Mouse (Mus musculus) kidney, postnatal 14 days (tissue): ENCODE results near the gene Rbfox1.

Source experiments
- DNase-seq: peaks from one replicate; pipeline ENCODE4 v3.0.0; 2022; ENCODE audit warnings: mixed read lengths

The Rbfox1 gene

DNA sequence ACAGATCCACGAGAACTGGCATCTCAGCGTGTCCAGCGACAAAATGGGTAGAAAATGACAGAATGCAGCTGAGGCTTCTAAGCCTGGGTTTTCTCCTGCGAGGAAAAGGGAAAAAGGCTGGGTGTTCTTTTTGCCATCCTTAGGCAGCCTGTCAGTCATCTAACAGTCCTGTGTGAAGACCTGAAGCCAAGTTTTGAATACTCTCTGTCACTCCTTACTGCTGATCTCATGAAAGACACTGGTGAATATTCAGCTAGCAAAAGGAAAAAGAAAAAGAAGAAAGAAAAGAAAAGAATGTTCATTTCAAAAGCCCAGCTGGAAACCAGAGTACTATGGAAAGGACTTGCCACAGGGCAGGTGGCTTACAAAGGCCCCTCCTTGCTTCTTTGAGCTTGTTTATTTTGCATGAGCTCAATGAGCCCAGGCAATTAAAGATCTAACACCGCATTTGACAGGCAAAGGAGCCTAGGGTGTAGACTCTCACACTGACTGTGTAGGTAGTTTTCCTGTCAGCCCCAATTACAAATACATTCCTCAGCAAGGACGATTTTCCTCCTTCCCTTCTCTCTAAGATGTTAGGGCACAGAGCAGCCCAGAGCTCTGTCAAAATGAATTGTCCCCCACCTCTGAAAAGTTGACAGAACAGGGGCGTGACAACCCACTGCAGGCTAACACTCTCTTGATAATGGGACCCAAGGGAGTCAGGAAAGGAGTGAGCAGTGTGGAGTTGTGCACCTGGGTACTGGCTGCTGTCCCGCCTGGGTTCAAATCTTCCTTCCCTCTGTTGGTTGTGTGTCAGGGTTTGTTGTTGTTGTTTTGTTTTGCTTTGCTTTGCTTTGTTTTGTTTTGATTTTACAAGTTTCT, 1079.8 kb downstream of the Rbfox1 start:
- no peak for DNase-seq

DNA sequence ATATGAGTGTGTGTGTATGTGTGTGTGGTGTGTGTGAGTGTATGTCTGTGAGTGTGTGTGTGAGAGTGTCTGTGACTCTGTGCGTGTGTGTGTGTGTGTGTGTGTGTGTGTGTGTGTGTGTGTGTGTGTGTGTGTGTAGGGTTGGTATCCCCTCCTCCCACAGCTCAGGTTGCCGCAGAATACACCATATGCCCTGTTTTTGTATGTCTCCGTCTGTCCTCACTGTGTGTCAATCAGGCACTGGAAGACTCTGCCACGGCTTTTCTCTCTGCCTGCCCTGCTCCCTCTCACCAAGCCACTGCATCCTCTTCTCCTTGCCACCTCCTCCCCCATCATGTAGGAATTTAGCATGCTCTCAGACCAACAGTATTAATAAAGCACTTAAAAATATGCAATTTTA, 1084.8 kb downstream of the Rbfox1 start:
- DNase-seq, result no peak

DNA sequence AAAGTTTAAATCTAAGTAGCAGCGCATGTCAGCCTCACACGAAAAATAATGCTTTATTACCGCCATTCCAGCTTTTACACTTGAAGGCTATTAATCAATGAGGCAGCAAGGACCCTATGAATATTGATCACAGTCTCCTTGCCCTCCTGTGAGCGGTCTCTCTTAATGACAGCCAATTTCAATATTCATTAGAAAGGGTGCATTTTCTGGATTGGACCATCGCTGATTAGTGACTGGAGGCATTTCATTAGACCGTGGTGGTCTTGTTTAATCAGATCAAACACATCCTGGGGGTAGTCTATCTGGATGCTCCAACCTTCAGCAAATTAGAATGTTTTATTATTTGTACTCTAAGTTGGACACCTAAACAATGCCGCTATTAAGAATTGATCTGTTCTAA, 1091.2 kb downstream of the Rbfox1 start:
- no peak for DNase-seq

DNA sequence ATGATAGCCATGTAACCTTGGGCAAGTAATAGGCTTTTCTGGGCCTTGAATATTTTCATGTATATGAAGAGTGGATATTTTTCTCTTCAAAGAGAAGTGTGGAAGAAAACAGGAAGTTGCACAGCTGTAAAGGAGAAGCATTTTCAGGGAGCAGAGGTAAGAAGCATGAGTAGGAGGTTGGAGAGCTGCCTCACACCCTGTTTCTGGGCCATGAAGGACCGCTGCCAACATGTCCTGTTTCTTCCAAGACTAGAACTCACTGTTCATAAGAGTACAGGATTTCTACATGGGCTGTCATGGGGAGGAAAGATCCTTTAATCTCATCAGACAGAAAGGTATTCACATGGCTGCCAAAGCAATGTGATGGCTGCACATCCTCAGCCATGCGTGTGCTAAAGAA, 1098.8 kb downstream of the Rbfox1 start:
- no peak for DNase-seq

DNA sequence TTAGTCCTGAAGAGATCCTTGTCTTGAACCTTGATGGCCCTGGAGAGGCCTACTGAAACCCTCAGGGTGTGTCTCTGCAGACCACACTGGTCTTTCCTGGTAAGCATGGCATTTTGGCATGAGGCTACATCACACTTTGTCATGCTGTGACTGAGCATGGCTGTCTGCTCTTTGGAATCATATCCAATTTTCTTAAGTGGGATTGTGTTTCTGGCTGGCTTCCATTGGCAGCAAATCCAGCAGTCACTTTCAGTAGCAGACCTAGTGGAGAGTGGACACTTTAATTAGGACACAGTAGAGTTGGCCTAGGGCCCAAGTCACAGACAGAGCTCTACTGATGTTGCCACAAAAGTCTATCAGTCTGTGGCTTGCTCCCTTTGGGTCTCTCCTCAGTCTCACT, 1100.9 kb downstream of the Rbfox1 start:
- peak; percentile 23 for DNase-seq

DNA sequence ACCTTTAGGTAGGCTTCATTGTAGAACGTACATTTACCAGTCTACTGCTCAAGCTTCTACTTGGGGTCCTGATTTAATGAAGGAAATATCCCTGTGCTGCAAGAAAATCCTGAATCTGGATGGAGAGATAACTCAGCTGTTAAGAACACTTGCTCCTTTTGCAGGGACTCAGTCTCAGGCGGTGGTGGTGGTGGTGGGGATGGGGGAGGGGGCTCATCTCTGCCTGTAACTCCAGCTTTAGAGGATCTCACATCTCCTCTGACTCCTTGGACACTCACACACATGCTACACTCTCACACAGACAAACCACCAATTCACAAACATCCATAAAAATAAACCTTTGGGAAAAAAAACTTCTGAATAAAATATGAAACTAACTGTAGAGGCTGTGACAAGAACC, 1101.3 kb downstream of the Rbfox1 start:
- no peak for DNase-seq

DNA sequence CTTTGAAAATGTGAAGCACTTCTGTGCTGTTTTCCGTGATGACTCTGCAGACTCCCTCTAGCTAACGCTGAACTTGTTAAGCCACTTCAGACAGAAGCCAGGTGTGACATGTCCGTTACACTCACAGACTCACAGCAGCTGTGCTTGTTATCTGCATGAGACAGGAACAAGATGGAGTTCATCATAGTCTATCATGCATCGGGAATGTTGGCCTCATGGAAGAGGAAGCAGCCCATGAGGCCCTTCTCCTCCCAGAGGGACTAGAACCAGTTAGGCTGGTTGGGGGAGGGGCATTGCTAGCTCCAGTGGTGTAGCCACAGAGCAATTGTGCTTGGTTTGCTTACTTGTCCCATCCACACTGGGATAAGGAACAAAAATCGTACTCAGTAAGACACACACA, 1107.1 kb downstream of the Rbfox1 start:
- DNase-seq, result no peak

DNA sequence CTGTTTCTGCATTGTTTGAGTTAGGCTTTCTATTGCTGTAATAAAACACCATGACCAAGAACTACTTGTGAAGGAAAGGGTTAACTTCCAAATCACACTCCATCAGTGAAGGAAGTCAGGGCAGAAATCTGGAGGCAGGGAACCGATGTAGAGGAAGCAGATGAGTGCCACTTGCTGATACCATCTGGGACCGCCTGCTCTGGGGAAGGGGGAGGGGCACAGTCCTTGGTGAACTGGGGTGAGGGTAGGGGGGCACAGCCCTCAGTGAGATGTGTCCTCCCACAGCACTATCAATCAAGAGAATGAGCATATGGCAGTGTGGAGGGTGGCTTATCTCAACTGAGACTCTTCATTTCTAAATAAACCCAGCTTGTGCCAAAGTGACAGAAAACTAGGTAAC, 1108.0 kb downstream of the Rbfox1 start:
- no peak for DNase-seq

DNA sequence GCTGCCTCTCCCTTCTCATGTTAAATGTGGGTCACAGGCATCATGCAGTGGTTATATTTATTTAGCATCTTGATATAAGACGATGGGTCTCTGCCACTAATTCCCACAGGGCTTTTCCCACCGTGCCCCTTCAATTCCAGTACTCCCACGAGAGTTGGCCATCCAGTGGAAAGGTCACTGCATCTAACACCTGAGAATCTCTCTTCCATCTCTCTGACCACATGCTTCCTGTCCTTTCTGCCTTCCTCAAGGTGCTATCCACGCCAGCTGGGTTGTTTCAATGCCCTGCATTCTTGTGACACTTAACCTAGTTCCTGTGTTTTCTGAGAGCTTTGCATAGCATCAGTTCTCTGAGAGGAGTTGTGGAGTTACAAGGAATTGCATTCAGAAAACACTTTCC, 1112.0 kb downstream of the Rbfox1 start:
- DNase-seq, result no peak

DNA sequence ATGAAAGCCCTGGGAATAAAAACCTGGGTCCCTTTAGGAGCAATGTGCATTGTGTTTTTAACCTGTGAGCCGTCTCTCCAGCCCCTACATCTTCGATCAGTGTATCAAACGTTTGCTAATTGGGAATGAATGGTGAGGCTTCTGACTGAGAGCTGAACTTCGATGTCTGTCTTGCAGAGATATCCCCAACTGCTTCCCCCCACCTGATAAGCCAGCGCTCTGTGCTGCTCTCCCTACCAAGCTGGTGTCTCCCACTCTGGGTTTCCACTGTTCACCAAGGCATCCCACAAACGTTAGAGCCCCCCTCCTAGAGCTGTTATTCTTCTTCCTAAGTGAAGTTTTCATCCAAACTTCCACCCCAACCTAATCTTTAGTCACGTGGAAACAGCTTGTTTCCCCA, 1112.7 kb downstream of the Rbfox1 start:
- no peak for DNase-seq

DNA sequence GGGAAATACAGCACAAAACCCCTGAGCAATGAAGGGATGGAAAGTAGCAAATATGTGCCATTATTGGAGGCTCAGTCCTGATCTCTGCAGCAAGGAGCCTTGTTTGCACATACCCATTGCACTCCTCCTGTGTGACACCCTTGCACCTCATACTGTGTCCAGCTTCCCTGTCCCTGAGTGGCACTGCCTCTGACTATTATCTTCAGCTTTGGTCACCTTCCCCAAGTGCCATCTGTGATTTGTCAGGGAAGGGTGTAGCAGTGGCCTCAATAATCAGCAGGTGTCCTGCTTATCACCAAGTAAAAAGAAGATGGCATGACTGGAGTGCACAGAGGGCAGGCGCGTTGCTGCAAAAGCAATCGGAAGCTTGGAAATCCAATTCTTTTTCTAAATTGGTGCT, 1119.4 kb downstream of the Rbfox1 start:
- DNase-seq, result no peak

DNA sequence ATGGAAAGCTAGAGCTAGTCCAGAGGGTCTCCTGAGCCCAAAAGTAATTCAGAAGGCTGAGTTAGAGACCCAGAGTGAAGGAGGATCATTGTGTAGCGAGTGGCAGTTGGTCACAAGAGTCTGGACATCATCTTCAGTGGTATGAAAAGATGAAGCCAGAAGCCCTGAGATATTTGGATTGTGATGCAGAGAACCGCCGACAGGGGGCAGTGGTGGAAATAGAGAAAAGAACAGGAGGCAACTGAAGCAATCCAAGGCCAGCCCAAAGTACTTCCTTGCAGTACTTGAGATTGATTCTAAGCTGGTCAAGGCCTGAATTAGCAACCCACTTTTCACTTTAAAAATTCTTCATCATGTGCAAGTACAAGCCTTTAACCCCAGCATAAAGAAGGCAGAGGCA, 1120.3 kb downstream of the Rbfox1 start:
- DNase-seq, result peak; percentile 7

DNA sequence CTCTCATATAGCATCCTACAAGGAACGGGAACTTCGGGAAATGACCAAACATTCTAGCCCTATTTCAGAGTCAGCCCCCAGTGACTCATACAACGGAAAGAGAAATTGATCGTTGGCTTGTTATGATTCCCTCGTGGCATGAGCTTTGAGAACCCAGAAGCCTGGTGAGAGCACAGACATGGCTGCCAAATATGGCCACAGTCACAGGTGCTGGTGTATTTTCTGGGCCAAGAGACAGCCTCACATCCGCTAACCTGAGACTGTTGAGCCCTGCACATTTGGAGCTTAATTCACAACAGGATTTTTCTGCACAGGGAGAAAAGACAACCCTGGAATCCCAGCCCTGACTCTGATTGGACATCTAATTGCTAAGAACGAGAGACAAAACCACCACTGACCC, 1132.2 kb downstream of the Rbfox1 start:
- no peak for DNase-seq

DNA sequence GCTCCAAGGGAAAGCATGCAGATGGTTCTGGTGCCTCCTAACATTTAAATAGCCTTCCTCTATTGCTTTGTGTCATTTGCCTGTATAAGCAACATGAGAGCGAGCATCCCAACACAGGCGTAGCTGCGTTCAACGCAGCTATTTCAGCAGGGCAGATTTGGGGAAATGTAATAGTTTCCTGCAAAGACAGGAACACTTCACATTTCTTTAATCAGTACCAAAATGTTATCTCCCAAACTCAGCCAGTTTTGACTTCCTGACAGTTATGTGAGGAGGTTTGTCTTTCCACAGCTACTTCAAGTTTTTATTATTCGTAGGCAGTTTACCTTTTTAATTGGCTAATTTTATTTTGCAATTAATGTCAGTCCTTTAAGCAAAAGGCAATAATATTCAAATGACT, 1149.1 kb downstream of the Rbfox1 start:
- DNase-seq, result no peak

DNA sequence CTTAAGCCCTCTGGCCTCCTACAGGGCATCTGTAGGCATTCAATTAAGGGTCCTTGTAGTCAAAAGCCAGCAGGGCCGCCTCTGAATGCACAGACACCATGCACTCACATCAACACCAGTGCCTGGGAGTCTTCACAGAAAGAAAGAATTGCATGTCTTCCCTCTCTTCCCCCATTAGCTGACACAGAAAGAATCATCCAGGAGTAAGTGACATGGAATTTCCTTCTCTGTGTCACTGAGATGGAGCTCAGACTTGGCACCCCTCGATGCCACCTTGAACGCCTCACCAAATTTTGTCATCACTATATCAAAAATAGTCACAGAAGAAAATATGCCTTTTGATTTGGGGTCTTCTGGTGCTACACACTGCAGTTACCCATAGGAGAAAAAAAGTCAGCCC, 1151.4 kb downstream of the Rbfox1 start:
- DNase-seq, result no peak

DNA sequence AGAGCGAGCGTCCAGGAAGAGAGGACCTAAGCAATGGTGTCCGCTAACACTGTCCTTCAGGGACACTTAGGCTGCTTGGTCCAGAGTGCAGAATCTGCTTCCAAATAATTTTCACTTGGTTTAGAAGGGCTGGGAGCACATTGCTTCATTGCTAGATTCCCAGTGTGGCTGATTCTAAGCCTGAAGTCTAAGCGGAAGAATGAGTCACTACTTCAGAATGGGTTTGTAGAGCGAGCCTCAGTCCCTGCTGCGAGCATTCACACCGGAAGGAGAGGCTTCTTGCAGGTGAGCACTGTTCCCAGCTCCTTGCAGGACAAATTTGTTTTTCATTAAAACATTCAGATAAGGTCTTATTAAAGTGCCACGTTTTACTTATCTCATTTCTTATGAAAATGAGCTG, 1151.8 kb downstream of the Rbfox1 start:
- no peak for DNase-seq

DNA sequence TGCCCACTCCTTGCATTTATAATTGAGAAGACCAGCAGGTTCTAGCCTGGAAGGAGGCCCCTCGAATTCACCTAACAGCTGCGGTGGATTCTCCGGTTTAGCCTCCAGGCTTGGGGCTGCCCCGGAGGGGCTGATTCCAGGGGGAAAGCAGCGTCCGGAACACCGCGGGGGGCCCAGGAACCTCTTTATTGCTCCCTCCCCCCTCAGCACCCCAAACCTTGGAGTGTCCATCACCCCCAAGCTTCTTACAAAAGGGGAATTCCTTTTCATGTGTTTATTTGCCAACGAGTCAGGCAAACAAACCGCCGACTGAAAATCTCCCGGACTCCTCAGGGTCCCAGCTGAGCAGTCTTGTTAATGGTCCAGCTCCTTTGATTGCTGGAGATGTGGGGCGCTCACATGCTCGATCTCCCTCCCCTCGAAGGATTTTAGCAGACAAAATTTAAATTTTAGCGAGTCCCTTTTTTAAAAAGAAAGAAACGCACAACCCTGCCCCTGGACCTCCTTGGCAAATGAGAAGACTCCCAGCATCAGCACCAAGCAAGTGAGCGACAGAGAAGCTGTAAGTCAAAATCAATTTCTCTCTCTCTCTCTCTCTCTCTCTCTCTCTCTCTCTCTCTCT, 1153.6 kb downstream of the Rbfox1 start:
- no peak for DNase-seq

DNA sequence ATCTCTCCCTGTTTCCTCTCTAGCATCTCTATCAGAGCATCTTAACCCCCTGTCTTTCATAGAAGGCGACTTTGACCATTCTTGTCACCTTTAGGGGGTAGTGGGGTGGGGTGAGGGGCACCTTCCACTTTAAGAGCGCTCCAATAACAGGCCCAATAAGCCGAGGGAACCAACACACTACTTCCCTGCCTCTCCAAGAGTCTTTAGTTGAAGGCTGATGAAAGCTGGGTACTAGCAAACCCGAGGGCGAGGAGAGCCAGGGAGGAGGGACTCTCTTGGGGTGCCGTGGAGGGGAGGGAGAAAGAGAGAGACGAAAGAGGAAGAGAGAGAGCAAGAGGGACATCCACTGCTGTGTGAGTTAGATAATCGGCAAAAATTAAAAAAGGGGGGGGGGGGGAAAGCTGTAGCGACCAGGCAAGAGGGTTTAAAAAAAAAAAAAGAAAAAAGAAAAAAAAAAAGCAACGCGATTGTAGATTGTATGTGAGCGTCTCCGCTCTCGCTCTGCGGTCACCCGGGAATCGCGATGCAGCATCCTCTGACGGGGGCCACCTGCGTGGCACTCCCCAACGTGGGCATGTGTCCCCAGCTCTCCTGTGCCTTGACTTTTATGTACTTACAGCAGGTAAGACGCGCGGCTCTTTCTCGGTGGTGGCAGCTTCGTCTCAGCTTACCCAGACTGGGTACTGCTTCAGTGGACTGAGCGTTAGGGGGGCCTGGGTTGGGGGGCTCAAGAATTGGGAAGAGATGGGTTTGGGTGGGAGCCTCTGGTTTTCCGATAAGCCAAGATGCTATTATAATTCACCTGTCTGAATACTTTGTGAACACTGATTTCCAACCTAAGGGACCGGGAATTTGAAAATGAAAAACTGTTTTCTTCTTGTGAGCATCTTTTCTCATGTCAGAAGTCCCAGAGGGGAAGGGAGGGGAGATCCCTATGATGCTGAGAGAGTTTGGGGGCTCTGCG, 1154.5 kb downstream of the Rbfox1 start:
- no peak for DNase-seq

DNA sequence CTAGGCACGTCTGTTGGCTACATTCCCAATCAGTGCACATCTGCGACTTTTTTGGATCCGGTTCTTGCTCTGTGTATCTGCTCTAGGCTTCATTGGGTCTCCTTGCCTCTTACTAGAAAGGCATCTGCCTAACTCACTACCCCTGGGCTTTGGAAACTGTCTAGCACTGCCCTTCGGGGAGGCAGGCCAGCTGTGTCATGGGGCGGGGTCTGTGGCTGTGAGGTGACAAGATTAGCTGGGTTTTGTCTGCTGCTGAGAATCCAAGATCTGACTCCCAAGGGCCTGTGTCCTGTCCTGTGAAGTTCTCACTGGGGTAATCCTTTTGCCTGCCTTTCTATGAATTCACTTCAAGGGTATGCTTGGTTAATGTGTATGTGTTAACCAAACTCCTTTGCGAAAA, 1155.5 kb downstream of the Rbfox1 start:
- DNase-seq, result no peak

DNA sequence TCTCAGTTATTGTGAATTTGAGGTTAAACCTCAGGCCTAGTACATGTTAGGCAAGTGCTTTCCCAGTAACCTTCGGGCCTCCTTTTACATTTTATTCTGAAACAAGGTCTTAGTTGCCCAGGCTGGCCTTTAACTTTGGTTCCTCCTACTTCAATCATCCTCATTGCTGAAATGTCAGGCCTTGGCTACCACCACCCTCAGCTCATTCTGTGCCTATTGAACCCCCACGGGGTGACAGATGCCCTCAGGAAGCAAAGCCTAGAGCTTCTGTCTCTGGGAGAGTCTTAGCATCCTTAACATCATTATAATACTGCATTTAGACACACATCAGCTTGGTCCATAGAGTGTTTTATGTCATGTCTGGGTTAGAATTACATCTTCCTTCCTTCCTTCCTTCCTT, 1162.3 kb downstream of the Rbfox1 start:
- no peak for DNase-seq

DNA sequence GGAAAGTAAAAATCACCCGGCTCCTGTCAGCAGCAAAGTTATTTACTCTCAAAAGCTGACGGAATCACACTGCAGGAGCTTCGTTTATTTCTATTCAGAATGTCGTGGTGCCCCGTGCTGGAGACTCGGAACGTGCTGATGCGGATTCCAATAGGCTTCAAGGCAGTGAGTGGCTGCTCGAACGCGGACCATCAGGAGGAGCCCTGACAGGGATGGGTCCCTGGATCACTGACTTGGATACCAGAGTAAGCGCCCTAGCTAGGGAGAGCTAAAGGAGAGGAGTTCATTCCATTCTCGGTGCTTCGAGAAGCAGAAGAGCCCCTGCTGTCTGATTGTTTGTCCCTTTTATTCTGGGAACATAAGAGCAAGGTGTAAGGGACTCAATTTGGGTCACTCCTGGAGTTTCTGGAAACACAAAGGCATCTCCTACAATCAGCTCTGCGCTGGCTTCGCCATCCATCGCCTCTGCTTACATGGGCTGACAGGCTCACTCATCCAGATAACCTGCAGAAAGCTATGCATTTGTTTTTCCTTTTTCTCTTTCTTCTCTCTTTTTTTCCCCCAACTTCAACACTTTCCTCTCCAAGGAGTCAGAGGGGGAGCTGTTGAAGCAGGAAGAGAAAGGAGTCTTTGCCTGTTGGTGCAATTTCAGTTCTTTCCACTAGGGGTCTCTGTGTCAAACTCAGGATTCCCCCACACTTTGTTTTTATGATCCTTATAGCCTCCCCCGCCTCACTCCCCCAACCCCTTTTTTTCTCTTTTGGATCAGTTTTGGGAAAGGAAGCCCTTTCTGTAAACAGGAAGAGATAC, 1164.2 kb downstream of the Rbfox1 start:
- peak; percentile 45 for DNase-seq

DNA sequence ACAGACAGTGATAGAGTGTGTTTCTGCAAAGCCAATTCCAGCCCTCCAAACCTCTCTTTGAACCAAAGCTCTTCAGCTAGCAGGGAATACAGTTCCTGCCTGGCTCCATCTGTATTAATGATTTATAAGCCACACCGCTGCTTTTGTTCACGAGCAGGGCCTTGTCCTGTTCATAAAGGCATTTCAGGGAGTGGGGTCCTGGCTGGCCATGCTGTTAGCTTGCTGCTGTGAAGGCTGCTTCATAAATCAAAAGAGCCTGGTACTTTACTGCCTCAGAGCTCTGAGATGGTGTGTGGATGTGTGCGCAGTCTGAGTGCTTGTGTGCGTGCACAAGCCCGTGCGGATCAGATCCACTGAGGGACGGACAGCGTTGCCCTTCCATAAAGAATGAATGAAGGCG, 1165.8 kb downstream of the Rbfox1 start:
- no peak for DNase-seq

DNA sequence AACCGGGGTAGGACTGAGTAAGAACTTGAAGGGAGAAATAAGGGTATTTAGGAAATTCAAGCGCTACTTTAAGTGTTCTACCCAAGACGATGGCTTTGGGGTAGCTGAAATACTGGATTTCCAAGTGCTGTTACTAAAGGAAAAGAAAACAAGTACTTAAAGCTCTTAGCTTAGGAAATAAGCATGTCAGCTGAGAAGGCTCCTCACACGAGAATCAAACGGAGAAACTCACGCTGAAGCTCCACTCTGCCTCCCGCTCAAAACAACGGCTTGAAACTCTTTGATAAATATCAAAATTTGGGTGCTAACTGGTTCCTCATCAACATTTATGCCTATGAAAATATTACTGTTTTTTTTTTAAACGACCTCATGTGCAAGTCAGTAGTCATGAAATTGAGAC, 1166.8 kb downstream of the Rbfox1 start:
- DNase-seq, result no peak
